Mouse (Mus musculus) heart, postnatal 14 days (tissue): ENCODE results near the gene Ifit2. TPM values are rescaled to one million over a fixed set of nuclear protein-coding genes. Genes with fewer than 3 reads are reported as not detected.
"Not testable (repeated sequence)": the region's sequence is repeated elsewhere in the genome, so short reads cannot be mapped to it uniquely, and the experiment has no call there.

Source experiments
- DNase-seq, 2 experiments: peaks; one replicate each; pipeline ENCODE4 v3.0.0; 2021 to 2022
- intact Hi-C: fragments of 180-260 bp; cut with DNase I; formaldehyde crosslinking; loops from one replicate; pipeline ENCODE4 v1.15.1; 2025
- total RNA-seq, 2 experiments: library from RNA; stranded (reverse); gene quantifications; 2 replicates each; pipeline ENCODE4 v1.2.3; 2021

Gene Ifit2
- total RNA-seq, 2 experiments from 2014 or later = 3.3 to 3.5 TPM

DNA sequence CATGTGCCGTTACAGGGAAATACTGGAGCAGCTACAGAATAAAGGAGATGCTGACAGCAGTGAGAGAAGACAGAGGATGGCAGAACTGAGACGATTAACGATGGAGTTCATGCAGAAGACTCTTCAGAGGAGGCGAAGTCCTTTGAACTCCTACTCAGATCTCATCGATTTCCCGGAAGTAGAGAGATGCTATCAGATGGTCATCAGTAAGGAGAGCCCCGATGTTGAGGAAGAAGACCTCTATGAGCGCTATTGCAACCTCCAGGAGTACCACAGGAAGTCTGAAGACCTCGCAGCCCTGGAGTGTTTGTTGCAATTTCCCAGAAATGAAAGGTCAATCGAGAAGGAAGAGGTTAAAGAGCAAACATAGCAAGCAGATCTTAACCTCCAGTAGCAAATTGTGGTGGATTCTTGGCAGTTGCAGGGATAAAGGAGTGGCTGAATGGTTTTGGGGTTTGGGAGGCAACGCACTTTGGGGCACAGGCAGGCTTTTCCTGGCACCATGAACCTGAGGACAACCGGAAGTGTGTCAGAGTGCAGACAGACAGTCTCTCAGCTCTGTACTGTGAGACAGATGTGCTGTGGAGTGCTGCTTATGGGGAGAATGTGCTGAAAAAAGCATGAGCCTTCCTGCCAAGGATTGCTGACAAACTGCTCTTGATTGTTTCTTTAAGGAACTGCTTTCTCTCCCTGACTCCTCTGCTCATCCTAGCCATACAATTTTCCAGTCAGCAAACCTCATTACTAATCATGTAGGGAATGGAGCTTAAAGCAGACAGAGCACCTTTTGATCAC is 37.6 kb downstream of the Ifit2 start:
- intact Hi-C loops = loop anchor here (2.0 kb wide), 1 partner anchor 19 kb away; the partner anchor contains the start of gene Ifit3b
- not testable (repeated sequence) for DNase-seq

DNA sequence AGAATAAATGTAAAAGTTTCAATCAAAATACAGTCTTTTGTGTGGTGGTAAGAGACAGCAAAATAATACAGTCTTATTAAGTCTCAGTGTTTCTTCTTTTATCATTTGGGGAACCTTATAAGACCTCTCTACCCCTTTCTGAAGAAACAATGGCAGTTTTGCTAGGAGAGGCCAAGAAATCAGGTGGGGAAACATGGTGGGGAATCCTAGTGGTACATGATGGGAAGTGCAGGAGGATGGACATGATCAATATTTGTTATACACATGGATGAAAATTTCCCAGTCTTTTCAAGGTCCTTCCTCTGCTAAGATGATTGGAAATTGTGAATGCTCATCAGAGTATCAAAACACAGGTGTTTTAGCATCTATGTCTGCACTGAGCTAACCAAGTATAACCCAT is 38.5 kb downstream of the Ifit2 start:
- intact Hi-C loops = loop anchor here (2.0 kb wide), 1 partner anchor 18 kb away; the partner anchor contains the start of gene Ifit3b
- DNase-seq = no peak

DNA sequence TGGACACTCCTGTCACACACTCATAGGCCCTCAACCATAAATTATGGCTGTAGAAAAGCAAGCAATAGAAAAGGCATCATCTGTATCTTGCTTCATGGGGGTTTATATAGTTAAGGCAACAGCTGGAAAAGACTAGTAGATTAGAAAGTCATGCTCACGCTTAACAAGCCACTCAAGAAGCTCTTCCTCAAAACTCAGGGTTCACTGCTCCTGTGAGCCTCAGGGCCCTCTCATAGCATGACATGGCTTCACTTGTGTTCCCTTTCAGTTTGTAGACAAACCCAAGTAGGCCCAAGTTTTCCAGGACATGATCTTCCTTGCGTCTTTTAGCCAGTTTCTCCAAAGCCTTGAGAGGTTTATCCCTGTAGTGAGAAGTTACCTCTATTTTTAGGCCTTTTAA is 43.0 kb downstream of the Ifit2 start:
- no peak for DNase-seq
- intact Hi-C loops = no loop called here

DNA sequence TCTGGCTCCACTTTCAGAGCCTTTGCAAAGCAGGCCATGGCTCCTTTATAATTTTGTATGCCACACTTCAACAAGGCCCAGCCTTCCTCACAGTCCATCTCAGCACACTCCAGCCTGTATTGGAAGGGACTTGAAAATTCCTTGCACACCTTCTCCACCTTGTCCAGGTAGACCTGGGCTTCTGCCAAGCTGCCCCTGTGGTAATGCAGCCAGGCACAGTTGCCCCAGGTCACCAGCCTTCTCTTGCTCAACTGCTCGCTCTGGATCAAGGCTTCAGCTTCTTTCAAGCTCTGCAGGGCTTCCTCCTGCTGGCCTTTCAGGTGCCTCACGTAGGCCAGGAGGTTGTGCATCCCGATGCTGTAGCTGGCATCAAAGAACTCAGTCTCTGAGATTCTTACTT is 44.0 kb downstream of the Ifit2 start:
- DNase-seq, intact Hi-C loops: not testable (repeated sequence)

DNA sequence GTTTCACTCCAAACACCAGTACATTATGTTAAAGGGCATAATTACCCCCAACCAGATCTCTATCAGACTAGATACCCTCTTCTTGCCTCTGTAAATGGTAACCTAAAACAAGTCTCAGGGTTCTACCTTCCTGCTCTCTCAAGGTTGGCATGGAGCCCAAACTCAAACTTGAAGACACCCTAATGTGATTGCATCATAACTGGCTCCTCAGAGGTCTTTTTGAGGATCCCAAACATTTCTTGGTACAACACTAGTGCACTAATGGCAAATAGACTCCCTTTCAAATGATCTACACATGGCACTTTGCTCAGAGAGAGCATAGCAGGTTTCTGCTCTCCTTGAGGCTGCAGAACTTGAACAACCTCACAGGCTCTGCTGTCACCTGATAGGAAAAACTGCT is 46.3 kb downstream of the Ifit2 start:
- intact Hi-C loops = no loop called here
- DNase-seq = no peak

DNA sequence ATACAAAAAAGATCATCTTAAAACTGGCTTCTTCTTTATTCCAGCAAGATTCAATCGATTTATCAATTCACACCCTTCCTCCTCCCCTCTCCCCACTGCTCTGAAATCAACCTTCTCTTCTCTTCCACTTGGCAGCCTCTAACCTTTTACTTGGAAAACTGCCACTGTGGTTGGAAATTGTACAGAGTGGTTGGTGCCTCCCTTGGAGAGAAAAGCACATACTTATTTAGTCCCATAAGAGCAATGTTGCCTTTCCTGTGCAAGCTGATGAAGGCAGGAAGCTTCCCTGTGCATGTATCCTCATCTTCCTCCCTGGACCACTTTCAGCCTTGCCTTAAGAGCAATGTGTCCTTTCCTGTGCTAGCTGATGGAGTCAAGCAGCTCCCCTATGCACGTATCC is 47.8 kb downstream of the Ifit2 start:
- intact Hi-C loops = no loop called here
- peak; percentile 36 to 76 for DNase-seq

DNA sequence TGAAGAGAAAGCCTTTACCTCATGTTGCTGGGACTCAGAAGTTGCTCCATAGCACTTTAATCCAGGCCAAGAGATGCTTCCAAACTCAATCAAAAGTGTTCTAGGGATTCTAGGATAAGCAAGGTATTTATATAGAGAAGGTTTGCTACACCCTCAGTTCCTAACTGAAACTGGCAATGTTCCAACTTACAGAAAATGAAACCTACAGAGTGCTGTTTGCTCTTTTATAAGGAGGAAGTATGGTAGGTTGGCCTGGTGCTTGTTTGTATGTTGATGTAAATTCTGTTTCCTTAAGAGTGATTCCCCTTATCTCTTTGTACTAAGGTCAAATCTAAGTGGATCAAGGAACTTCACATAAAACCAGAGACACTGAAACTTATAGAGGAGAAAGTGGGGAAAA is 48.8 kb downstream of the Ifit2 start:
- intact Hi-C loops, DNase-seq: not testable (repeated sequence)

DNA sequence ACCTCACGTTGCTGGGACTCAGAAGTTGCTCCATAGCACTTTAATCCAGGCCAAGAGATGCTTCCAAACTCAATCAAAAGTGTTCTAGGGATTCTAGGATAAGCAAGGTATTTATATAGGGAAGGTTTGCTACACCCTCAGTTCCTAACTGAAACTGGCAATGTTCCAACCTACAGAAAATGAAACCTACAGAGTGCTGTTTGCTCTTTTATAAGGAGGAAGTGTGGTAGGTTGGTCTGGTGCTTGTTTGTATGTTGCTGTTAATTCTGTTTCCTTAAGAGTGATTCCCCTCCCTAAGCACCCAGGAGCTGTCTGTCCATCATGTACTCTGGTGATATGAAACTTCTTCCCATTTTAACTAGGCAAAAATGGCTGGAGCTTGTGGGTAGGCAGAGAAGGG is 51.4 kb downstream of the Ifit2 start, which contains the start of gene Ifit1bl1:
Gene Ifit1bl1, minus strand, starts transcription at position 69 of the 400 bp plus-strand sequence.
- intact Hi-C loops, DNase-seq: not testable (repeated sequence)

DNA sequence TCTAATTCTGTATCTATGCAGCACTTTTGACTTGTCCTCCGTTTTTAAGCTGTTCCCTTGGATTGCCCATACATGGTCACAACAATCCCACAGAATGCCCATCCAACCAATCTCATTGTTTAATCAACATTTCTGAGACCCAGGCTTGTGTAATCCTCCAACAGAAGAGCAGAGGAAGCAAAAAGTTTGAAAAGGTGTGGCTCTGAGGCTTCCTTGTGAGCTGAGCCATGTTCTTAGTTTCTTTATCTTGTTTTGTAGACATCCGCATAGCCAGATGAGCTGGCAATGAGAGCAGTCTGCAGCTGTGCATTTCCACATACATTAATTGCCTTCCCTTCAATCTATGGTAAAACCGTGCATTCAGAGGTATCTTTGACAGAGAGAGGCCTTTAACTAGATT is 55.0 kb downstream of the Ifit2 start:
- DNase-seq = no peak
- intact Hi-C loops = no loop called here

DNA sequence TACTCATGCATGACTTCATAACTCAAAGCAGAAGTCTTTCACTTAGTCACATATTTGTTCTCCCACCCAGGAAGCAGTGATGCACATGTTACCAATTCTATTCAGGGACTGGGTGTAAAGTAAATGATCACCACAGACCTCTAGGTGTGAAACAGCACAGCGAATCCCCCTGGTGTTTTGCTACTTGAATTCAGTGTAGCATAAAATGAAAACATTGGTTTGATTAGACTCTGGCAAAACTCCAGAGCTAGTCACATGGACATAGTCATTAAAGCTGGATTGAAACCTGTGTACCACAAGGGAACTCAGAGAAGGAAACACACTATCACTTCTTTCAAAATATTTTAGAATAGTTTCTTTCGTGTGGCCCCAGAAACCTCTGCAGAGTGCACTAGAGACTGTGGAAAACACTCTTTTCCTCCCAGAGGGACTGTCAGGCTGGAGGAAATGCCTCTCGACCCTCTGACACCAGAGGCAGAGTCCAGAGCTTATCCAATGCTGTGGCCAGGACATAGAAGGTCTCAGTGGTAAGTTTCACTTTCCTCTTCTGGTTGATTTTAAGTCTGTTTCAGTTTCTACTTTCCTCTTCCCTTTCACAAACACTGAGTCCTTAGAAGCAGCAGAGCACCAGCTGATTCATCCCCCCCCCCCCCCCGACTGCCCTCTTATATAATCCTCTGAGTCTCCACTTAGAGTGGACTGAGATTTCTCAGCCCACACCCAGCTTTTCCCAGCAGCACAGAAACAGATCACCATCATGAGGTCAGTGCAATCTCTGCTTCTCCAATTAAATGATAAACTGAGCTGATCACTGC is 57.0 kb downstream of the Ifit2 start, which contains the start of gene Ifit3b:
Gene Ifit3b, plus strand, starts transcription at position 734 of the 815 bp plus-strand sequence.
- intact Hi-C loops = loop anchor here (2.0 kb wide), 1 partner anchor 19 kb away; no protein-coding TSS in a partner anchor
- DNase-seq = peak; percentile 27 to 28

DNA sequence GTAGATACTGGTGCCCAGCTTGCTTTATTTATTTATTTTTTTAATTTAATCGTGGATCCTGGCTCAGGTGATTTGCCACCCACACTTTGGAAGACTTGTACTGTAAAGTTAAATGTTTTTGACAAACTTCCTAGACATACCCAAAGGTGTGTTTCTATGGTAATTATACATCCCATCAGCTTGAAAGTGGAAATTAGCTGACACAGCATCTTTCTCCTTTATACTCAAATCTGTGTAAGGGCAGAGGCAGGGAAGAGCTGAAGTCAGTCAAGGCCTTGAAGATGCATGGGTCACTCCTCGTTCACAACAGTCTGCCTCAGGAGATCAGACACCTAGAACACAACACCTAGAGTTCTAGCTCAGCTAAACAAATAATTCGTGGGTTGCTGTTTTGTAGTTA is 59.6 kb downstream of the Ifit2 start:
- intact Hi-C loops, DNase-seq: not testable (repeated sequence)

DNA sequence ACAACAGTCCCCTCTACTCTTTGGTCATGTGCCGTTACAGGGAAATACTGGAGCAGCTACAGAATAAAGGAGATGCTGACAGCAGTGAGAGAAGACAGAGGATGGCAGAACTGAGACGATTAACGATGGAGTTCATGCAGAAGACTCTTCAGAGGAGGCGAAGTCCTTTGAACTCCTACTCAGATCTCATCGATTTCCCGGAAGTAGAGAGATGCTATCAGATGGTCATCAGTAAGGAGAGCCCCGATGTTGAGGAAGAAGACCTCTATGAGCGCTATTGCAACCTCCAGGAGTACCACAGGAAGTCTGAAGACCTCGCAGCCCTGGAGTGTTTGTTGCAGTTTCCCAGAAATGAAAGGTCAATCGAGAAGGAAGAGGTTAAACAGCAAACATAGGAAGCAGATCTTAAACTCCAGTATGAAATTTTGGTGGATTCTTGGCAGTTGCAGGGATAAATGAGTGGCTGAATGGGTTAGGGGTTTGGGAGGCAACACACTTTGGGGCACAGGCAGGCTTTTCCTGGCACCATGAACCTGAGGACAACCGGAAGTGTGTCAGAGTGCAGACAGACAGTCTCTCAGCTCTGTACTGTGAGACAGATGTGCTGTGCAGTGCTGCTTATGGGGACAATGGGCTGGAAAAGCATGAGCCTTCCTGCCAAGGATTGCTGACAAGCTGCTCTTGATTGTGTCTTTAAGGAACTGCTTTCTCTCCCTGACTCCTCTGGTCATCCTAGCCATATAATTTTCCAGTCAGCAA is 61.9 kb downstream of the Ifit2 start:
- intact Hi-C loops, DNase-seq: not testable (repeated sequence)

DNA sequence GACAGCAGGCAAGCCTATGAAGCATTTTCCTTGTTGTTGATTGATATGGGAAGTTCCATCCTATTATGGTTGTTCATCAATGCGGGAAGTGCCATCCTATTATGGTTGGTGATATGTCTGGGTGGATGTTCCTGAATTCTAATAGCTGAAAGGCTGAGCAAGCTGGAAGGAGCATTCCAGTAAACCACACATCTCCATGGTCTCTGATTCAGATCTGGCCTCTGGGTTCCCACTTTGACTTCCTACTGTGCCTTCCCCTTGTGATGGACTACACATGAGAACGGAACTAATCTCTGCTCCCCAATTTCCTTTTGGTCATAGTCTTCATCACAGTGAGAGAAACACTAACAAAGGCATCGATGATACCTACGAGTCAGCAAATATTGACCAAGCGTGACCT is 70.4 kb downstream of the Ifit2 start:
- intact Hi-C loops = no loop called here
- no peak for DNase-seq

DNA sequence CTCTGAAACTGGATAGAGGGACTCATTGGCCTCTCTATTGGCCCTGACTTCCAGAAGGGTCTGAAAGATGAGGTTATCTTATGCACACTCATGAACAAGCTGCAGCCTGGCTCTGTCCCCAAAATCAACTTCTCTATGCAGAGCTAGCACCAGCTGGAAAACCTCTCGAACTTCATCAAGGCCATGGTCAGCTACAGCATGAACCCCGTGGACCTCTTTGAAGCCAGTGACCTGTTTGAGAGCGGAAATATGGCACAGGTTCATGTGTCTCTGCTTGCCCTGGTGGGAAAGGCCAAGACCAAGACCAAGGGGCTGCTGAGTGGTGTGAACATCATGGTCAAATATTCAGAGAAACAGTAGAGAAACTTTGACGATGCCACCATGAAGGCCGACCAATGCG is 73.3 kb downstream of the Ifit2 start:
- intact Hi-C loops = no loop called here

DNA sequence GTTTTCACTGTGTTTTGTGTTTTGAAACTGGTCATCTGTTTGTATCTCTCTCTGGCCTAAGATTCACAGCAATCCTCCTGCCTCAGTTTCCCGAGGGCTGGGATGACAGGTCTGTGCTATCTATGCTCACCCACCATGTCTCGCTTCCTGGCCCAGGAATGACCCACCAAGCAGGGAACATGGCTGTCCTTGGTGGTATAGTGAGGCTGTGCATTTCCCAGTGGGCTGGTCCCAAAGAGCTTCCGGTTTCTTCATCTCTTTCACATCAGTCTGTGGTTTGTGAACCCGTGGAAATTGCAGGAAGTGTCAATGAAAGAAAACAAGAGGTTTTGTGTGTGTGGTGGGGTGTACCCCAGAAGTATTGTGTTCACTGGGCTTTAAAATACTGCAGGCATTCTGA is 74.2 kb downstream of the Ifit2 start:
- DNase-seq = no peak
- intact Hi-C loops = no loop called here

More for the DNA sequence above, 73.3 kb downstream of the Ifit2 start:
- DNase-seq = no peak

Other genes starting within 250 kb of the Ifit2 start
- under 1 TPM in 1 of 2 experiments, not detected in 1; 0.27 TPM for gene Ch25h, start 75.5 kb upstream of the Ifit2 start, total RNA-seq
- gene Lipa, start 23.2 kb upstream of the Ifit2 start, total RNA-seq = 10 to 100 TPM; 26.9 to 28.6 TPM
- gene Ifit3, start 32.8 kb downstream of the Ifit2 start, total RNA-seq = 1 to 10 TPM; 1.2 to 1.3 TPM
- under 1 TPM; 0.88 to 1.00 TPM for gene Ifit1bl1, start 51.3 kb downstream of the Ifit2 start, total RNA-seq
- under 1 TPM; 0.50 to 0.56 TPM for gene Ifit3b, start 57.3 kb downstream of the Ifit2 start, total RNA-seq
- under 1 TPM; 0.53 to 0.59 TPM for gene Ifit1bl2, start 90.0 kb downstream of the Ifit2 start, total RNA-seq
- gene Ifit1, start 90.2 kb downstream of the Ifit2 start, total RNA-seq = under 1 TPM; 0.33 to 0.85 TPM
- gene Slc16a12, start 196.6 kb downstream of the Ifit2 start, total RNA-seq = 1 to 10 TPM; 2.8 to 4.2 TPM